Mouse (Mus musculus) neural tube, embryonic 10.5 days (tissue): ENCODE data around the gene Grin2a.
A peak's percentile ranks its signal among the peaks of the same experiment; 100 is the strongest.

Source experiments
- DNase-seq: peaks from one replicate; pipeline ENCODE4 v3.0.0-alpha.2; 2017; ENCODE audit warnings: low spot score; ENCODE audit errors: extremely low spot score

Gene Grin2a

GRCm38 (mm10) chr16:9994951-9995813, at the start of gene Grin2a:
TSS of gene Grin2a (minus strand) at chr16:9995560.
- DNase-seq = peak; percentile 56

GRCm38 (mm10) chr16:10035582-10036215, 40.3 kb upstream of the Grin2a start:
- DNase-seq = no peak

- DNase-seq = no peak
These were observed 38.1 kb upstream of the Grin2a start for GRCm38 (mm10) chr16:10033416-10033979.

- DNase-seq = no peak
These were observed 36.5 kb upstream of the Grin2a start for GRCm38 (mm10) chr16:10031891-10032290.

DNA sequence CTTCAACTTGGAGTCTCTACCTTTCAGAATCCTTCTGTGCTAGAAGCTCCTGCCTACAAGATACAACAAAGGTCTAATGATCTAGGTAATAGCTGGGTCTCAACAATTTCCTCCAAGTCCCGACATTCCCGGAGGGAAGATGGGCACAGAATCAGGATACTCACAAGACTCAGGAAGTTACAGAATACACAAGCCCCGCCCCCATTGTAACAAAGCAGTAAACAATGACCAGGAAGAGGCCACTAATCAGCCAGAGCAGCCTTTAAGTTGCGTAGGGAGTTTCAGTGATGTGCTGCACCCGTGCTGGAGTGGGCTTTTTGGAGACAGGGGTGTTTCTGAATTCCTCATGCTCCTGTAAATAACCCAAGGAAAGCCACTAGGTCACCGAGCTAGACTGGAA, 31.4 kb upstream of the Grin2a start:
- DNase-seq = no peak

GRCm38 (mm10) chr16:10009743-10010142, 14.4 kb upstream of the Grin2a start:
- no peak for DNase-seq

GRCm38 (mm10) chr16:10005606-10006005, 10.2 kb upstream of the Grin2a start:
- no peak for DNase-seq

DNA sequence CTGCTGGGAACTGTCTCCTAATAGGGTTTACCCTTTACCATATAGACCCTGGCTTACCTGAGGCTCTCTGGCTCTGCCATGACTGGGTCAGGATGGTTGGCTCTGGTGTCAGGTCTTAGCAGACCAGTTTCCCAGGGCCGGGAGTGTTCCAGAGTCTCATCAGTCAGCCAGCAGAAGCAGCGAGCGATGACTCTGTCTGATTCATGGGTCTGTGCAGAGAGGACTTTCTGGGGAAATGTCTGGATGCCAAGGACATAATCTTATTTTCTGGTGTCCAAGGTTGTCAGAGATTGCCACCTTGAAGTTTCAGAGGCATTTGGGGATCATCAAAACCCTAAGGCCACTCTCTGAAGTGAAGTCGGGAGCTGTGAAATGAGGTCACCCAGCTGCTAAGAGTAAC, 8.7 kb upstream of the Grin2a start:
- DNase-seq = no peak

GRCm38 (mm10) chr16:10003001-10003400, 7.6 kb upstream of the Grin2a start:
- DNase-seq = no peak

DNA sequence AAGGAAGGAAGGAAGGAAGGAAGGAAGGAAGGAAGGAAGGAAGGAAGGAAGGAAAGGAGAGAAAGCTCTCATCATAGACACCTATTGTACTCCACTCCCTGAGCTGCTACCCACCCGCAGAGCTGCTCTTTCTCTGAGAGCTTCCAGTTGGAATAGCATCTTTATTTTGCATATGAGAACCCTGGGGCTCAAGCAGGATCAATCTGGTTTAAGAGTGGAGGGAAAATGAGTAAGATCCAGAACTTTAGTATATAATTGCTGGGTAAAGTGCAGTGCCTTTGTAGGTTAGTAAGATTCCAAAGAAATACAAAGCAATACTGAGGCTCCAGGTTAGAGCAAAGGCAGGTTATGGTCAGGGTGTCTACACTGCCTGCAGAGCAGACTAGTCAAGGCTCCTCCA, 6.2 kb upstream of the Grin2a start:
- no peak for DNase-seq

DNA sequence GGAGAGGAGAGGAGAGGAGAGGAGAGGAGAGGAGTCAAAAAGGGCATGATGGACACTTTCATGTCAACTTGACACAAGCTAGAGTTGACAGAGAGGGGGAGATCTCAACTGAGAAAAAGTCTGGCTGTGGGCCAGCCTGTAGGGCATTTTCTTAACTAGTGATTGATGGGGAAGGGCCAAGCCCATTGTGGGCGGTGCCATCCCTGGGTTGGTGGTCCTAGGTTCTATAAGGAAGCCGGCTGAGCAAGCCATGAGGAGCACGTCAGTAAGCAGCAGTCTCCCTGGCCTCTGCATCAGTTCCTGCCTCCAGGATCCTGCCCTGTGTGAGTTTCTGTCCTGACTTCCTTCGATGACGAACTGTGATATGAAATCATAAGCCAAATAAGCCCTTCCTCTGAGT, 4.6 kb upstream of the Grin2a start:
- no peak for DNase-seq

DNA sequence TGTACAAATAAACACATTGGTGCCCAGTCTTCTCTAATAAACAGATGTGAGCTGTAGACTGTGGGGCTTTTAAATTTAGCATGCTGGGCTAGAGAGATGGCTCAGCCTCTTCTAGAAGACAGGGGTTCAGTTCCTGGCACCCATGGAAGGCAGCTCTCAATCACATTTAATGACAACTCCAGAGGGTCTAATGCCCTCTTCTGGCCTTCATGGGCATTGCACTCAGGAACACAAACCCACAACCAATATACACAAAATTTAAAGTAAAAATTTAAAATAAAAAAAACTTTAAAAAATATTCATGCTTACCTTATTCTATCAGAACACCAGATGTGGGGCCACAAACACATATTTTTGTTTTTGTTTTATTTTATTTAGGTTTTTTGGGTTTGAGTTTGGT, 2.6 kb upstream of the Grin2a start:
- no peak for DNase-seq

DNA sequence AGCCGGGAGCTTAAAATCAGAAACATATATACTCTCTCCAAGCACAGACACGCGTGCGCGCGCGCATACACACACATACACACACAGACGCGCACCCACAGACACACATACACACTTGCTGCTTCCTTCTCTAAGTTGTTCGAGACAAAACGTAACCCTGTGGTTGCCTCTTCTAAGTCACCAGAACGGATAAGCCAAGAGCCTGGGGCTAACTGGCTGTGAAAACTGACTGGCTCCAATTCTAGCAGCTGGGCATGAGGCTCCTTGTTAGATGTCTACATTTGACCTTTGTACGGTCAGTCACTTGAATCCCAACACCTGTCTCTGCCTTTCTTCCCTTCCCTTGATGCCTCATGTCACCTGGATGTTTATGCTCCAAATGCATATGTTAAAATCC, 452 bp upstream of the Grin2a start:
- no peak for DNase-seq

- peak; percentile 63 for DNase-seq
These were observed 1.1 kb downstream of the Grin2a start for GRCm38 (mm10) chr16:9994041-9994950.

- peak; percentile 71 for DNase-seq
These were observed 1.9 kb downstream of the Grin2a start for GRCm38 (mm10) chr16:9993255-9994040.

DNA sequence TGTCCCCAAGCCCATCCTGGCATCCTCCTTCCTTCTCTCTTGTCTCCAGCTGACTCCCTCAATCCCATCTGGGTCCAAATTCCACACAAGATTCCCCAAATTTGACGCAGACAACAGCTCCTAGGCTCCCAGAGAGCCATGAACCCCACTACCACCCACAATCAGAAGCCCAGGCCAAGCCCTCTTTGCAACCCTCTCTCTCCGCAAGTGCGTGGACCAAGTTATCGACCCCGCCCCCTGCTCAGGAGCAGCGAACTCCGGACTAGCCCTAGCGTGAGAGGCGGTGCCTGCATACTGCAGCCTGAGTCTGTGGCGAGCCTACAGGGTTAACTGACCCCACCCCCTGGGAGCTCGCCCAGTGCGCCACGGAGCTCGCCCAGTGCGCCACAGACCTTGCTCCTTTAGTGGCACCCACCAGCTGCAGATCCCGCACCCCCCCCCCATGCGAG, 2.6 kb downstream of the Grin2a start:
- peak; percentile 48 for DNase-seq

DNA sequence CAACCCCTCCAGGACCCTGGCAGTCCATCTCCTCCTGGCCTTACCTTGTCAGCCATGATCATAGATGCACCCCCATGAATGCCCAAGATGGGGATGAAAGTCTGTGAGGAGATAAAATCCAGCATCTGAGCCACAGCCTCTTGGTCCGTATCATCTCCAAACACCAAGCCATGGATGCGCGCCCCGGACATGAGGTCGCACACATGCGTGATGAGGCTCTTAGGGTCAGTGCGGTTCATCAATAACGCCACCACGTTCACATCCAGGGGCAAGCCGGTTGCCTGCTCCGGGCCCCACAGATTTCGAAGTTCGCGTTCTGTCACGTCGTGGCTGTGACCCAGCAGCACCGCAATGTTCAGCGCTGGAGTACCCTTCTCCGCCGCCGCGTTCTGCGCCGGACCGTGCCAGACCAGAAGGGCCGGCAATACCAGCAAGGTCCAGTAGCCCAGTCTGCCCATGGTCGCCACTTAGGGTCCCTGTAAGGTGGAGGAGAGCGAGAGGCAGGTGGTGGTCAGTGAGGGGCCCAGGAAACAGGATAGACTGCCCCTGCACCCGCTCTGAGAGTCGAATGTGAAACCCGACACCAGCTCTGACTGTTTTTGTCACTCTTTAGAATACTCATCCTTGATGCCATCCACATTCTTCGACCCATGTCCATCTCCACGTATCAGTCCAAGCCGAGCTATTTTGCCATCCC, 3.1 kb downstream of the Grin2a start:
- no peak for DNase-seq

DNA sequence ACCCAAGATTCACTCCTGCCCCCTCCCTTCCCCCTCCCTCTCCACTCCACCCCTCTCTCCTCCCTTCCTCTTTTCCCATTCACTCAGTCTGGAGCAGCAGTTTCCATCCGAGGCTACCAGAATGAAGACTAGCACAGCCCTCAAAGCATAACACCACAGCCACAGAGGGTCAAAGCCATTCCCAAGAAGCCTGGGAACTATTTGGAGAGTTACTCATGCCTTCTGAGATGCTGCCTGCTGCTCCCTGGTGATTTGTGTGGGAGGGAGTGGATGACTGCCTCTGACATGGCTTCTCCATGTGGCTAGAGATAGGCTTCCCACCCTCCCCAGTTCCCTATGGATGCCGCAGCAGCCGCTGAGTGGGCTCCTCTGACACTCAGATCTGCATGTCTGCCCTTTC, 10.3 kb downstream of the Grin2a start:
- no peak for DNase-seq

GRCm38 (mm10) chr16:9980641-9981040, 14.7 kb downstream of the Grin2a start:
- DNase-seq = no peak

DNA sequence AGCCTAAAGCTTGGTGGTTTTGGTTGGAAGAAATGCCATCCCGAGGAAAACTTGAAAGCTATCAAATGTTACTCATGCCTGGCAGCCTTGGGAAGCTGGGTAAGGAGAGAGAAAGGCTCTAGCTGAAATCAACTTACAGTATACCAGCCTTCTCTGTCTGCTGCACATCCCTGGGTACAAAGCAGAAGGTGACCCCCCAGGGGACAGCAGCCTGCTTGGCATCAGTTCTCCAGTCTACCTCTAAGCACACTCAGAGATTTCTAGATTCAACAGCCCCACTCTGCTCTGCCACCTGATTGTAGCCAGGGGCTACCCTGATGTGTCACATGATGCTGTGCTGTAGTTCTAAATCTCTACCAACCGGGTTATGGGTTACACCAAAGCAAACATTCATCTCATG, 17.2 kb downstream of the Grin2a start:
- DNase-seq = no peak
